Mouse (Mus musculus) C2C12 (cell line): ENCODE measurements around the gene Rpl4.

Source experiments
- CTCF ChIP-seq: IDR thresholded peaks from one replicate; pipeline ENCODE4 v1.5.1; 2011; ENCODE audit not compliant: control insufficient read depth, insufficient read depth, insufficient read length
- MYOG ChIP-seq: IDR thresholded peaks from one replicate; pipeline ENCODE4 v1.6.1; 2011; ENCODE audit not compliant: control insufficient read depth, insufficient read length; ENCODE audit errors: extremely low read depth
- USF1 ChIP-seq: IDR thresholded peaks from one replicate; pipeline ENCODE4 v1.6.1; 2011; ENCODE audit warnings: low read depth, mild to moderate bottlenecking, control low read depth, moderate library complexity

DNA sequence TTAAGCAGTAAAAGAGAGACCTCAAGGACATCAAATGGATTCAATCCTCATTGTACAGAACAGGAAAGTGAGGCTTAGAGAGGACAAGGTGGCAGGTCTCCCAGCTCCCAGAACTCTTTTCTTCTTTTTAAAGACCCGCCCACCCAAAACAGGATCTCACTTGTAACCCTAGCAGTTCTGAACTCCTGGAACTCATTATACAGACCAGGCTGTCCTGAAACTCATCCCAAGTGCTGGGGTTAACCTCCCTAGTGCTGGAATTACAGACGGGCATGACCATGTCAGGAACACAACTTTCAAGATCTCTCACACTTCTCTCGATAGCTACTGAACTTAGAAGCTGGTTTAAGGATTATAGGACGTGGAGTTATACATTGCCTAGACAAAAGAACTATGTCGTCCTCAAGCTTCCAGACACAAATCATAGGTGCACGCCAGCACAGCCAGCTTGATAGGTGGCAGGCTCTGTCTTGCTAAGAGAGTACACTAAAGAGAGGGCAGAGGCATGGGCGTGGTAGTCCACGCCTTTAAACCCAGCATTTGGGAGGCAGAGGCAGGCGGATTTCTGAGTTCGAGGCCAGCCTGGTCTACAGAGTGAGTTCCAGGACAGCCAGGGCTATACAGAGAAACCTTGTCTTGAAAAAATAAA is 46.7 kb downstream of the Rpl4 start:
- TF ChIP-seq CTCF (no peak), USF1 (no peak), MYOG (no peak)
